ENCODE assay signal across 16 mouse cellular contexts in the genomic region with DNA sequence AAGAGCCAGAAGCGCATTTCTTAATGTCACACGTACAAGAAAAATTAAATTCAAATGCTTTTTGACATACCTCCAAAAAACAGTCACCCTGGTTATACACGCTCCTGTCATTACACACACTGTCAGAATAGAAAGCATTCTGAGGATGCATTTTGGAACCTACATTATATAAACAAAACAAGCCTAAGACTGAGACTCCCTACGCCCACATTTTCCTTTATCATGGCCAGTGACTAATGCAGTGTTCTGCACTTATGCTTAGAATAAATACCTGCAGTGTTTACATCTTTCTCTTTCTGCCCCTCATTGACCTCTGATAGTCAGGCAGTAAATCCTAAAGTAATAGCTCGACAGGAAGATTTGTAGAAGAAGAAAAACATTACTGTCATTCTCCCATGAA.
"Had no signal": no experiment of that assay in that cellular context is flagged by ENCODE, and none has a peak within 500 bp of the region (broad histone marks: within the 10 kb centered on the region; RNA-seq: fewer than 3 reads in every experiment).

No protein-coding gene starts in this region.

- H3K27me3 ChIP-seq: lung, embryonic 15.5 days; megakaryocyte, embryonic 14.5 days; midbrain, embryonic 13.5 days; midbrain, embryonic 15.5 days; neural tube, embryonic 12.5 days; stomach, embryonic 15.5 days had no signal

- DNase-seq: liver, postnatal 0 days; lung, adult 2 months; lung, postnatal 14 days; lung, postnatal 36 days; right cerebral cortex, postnatal 14 days; thymus, adult 2 months; thymus, postnatal 25 days; thymus, postnatal 4 days had no signal

- H3K4me3 ChIP-seq: lung, embryonic 15.5 days; megakaryocyte, embryonic 14.5 days; midbrain, embryonic 13.5 days; midbrain, embryonic 15.5 days; neural tube, embryonic 12.5 days; stomach, embryonic 15.5 days had no signal

- H3K27ac ChIP-seq: lung, embryonic 15.5 days; macrophage; midbrain, embryonic 13.5 days; midbrain, embryonic 15.5 days; neural tube, embryonic 12.5 days; stomach, embryonic 15.5 days; stomach, postnatal 0 days had no signal

- H3K4me1 ChIP-seq: megakaryocyte, embryonic 14.5 days; stomach, embryonic 15.5 days had no signal
